Mouse (Mus musculus) thymus, adult 18-20 months (tissue): ENCODE data around the gene Ralgapa2.

Experiments
- DNase-seq, 2 experiments: peaks; one replicate each; pipeline ENCODE4 v3.0.0; 2022; ENCODE audit warnings: mixed read lengths in 2 of 2

Gene Ralgapa2

DNA sequence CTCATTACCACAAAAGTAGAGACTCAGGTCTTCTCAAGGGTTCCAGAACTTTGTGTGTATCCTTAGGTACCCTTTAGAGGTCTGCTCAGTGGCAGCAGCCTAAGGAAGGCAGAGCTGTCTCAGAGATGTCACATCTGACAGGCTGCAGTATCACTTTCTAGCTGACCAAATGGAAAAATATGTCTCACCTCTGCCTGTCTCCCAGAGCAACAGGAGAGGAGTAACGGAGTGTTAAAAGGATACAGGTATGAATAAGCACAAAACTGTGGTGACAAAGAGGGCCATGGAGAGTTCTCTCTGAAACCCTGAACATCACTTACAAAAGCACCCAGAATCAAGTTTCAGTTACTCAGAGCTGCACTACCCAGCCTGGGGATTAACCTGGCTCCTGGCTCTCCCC, 257.8 kb downstream of the Ralgapa2 start:
- no peak for DNase-seq

DNA sequence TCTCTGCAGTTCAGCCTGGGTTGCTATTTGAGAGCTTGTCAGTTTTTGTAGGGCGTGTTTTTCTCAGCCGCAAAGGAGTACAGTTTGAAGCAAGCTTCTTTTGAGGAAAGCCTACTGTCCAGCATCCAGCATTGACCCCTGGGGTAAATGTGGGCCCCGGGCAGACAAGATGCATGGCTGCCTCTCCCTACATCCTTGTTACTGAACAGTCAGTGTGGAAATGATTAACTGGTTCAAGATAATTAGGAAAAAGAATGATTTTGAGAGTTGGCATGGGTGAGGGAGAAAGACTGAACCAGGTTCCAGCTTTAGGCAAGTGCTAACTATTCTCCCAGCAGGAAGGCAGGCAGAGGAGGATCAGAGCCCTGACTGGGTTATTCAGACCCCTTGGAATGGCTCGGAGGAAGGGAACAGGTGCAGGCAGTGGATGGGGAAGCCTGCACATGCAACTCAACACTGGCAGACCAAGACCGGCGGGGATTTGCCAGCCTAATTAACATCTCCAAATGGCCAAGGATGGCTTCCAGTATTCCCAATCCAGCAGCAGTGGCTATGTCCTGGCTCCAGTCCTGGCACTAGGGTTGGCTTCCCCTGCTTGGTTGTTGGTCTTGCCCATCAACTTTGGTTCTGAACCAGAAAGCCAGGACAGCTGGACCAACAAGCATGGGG, 261.8 kb downstream of the Ralgapa2 start:
- DNase-seq, result no peak

GRCm38 (mm10) chr2:146249033-146249432, 263.1 kb downstream of the Ralgapa2 start:
- no peak for DNase-seq

DNA sequence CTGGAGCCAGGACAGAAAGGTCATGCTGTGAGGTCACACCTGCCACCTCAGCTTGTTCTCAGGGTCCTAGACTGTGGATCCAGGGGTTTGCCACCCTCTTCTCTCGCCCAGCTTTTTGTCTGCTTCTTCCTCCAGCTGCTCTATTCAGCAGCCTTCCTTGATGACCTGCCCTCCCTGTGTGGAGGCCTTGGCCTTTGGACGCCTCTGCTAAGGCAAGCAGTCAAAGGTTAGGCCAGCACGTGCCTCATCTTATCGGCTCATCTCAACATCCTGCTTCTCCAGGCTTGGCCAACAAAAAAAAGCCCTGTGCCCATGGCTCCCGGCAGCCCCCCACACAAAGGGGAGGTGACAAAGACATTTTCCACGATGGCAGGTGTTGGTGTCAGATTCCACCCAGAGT, 264.6 kb downstream of the Ralgapa2 start:
- no peak for DNase-seq

GRCm38 (mm10) chr2:146246409-146247075, 265.6 kb downstream of the Ralgapa2 start:
- DNase-seq, result no peak

- DNase-seq, result no peak
These were observed 266.7 kb downstream of the Ralgapa2 start for GRCm38 (mm10) chr2:146245401-146245800.

- no peak for DNase-seq
These were observed 268.1 kb downstream of the Ralgapa2 start for GRCm38 (mm10) chr2:146244049-146244448.

DNA sequence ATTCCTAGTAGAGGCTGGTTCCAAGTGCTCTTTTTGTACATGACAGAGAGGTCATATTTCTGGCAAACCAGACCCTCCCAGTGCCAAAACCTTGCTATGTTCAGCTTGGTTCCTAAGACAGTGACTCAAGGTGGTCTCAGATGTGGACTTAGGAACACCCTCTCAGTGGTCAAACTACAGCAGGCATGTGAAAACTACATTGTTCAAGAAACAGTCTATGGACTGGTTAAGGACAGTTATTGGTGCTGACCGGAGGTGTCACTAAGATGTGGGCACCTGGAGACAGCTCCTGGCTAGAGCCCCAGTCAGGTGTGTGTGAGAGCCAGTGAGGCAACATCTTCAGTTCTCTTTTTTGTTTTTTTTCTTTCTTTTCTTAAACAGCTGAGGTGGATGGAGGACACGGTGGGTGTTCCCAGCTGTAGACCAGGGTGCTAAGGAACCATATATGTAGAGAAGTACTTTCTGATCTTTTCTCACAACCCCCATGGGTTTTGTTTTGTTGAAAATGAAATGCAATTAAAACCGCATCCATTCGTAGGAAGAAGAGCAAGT, 272.9 kb downstream of the Ralgapa2 start:
- no peak for DNase-seq

DNA sequence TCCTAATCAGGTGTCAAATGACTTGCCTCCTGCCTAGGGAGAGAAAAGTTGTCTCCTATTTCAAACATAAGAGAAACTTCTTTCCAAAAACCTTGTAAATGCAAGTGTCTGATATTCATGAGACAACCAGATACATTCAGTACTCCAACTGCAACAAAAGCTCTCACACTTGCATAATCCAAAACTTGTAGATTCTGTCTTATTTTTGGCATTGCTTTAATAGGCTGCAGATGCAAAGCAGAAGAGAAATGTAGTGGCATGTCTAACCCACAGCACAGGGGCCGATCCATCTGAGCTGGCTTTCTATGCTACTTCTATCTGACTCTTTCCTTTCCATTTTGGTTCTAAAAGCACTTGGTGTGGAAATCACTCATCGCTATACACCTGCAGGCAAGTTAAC, 280.7 kb downstream of the Ralgapa2 start:
- no peak for DNase-seq

DNA sequence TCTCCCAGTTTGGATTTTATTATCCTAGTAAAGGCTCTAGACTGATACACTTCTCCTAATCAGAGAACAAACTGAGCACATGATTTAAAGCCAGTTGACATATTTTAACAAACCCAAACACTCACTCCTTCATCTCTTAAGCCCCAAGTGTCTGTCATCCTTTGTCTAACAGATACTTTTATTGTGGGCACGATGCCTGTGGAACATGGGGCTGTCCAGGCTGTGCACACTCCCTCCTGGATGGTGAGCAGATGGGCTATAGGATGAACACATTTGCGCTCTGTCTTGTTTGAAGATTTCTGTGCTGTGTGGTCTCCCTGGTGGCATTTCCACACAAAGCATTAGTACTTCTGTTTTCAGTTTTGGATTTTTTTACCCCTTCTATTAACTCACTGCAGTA, 283.7 kb downstream of the Ralgapa2 start:
- no peak for DNase-seq

GRCm38 (mm10) chr2:146227646-146228045, 284.5 kb downstream of the Ralgapa2 start:
- no peak for DNase-seq

DNA sequence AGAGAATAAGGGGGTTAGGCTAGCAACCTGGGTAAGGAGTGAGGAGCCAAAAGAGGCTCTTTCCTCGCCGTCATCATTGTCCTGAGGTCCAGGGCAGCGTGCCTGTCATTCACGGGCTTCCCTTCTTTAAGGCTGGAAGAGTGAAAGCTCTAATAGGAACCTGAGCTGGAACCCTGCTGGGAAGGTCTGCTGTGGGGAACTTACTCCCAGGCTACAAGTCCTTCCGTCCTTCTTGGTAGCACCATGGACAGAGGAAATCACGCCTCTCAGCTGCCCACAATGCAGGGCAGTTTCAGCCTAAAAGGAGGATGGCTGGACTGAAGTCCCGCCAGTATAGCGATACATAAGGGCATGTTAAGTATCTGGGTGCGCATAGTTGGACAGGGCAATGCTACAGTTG, 285.7 kb downstream of the Ralgapa2 start:
- no peak for DNase-seq

- DNase-seq, result no peak
These were observed 286.3 kb downstream of the Ralgapa2 start for GRCm38 (mm10) chr2:146225818-146226217.

- DNase-seq, result no peak
These were observed 288.0 kb downstream of the Ralgapa2 start for GRCm38 (mm10) chr2:146224141-146224540.

- DNase-seq, result no peak
These were observed 288.8 kb downstream of the Ralgapa2 start for GRCm38 (mm10) chr2:146223176-146223905.

- DNase-seq, result no peak
These were observed 289.6 kb downstream of the Ralgapa2 start for GRCm38 (mm10) chr2:146222279-146223175.

DNA sequence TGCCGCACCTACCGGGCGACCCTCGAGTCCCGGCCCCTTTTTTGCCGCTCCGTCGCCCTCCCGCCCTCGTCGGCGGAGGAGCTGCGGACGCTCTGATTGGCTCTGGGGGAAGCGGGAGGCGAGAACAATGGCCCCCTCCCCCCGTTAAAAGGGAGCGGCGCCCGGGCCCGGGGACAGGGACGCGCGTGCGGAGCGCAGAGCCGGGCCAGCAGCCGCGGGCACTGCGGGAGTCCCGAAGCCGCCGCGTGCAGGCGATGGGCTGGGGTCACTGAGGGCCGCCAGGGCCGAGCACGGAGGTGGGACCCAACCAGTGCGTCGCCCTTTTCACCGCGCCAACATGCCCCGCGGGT, 290.2 kb downstream of the Ralgapa2 start:
- DNase-seq, result no peak

DNA sequence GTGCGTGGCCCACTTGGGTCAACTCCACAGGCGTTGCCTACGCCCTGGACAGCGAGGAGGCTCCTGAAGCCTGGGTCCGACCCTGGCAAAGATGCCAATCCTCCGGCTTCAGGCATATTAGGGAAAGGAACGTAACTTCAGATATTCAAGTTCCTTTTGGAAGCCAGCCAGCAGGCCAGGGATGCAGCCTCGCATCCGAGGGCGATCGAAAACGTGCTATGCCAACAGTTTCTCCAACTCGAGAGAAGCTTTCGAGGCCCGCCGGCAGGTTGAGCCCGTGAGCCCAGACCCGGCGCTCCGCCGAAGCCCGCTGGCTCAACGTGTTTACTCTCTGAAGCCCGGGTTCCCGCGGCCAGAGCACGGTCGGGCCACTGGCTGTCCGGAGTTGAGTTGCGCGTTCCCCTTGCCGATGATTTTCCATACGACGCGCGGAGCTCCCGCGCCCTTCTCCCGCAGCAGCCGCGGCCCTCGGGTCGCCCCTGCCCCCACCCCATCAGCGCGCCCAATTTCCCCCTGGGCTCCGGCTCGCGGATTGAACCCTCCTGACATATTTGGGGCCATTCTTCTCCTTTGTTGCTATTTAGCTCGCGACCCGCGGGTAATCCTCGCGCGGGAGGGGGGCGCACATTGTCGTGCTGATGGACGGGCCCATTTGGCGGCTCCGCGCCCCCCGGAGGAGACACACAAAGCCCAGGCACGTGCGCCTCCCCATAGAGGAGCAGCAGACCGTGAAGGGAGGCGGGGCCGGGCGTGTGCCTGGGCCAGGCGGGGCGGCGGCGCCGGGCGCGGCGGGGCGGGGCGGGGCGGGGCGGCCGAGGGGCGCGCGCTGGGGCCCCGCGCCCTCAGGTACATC, 290.8 kb downstream of the Ralgapa2 start, which contains the start of gene Insm1:
TSS of gene Insm1 (plus strand) at position 846 of the 853 bp plus-strand sequence.
- DNase-seq, result no peak

DNA sequence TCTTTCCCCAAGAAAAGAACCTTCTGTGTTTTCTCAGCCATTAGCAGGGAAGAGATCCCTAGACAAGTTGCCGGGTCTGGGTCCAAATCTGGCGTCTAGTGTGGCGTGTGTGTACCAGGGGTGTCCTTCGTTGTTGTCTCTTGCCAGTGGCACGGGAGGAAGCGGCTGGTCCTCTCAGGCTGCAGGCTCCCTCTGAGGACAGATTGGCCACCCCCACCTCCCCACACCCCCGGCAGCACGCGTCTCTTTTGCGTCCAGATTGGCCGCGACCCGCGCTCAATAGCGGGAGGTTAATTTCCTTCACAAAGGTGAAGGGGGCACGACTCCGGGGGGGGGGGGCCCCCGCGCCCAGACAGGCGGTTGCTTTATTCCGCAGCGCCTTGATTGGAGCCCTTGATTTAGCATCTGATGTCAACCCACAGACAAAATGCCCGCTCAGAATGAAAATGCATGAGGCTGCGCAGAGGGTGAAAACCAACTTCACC, 291.5 kb downstream of the Ralgapa2 start:
- DNase-seq, result no peak

DNA sequence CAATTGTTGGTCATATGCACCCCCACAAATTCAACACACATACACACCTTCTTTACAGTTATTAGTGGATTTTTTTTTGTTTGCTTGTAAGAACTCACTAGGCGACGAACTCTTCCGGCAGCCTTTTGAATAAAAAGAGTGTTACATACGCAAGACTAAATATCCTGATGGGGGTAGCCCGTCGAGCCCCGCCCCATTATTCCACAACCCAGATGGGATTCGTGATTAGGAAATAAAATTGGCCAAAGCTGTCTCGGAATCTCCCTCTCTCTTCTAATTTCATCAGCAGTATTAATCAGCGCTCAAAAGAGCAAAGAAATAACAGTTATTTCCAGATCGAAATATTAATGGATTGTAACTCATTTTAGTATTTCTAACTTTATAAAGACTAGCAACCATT, 292.4 kb downstream of the Ralgapa2 start:
- no peak for DNase-seq

- no peak for DNase-seq
These were observed 293.1 kb downstream of the Ralgapa2 start for GRCm38 (mm10) chr2:146218881-146219535.
